Mouse (Mus musculus) heart, postnatal 36 days (tissue): ENCODE measurements around the gene Cdc14b. TPM values are rescaled to one million over a fixed set of nuclear protein-coding genes. Genes with fewer than 3 reads are reported as not detected.

Source experiments
- total RNA-seq, 2 experiments: library from RNA; stranded (reverse); gene quantifications; 2 replicates each; pipeline ENCODE4 v1.2.3; 2021

The Cdc14b gene
- total RNA-seq, 2 experiments from 2014 or later, result 8.2 to 9.0 TPM

Other genes starting within 250 kb of the Cdc14b start
- gene Hsd17b3, start 186.1 kb downstream of the Cdc14b start, total RNA-seq, result not detected
- 1 to 10 TPM; 2.1 to 2.5 TPM for gene Slc35d2, start 145.9 kb downstream of the Cdc14b start, total RNA-seq
- 10 to 100 TPM; 20.9 to 22.8 TPM for gene Zfp367, start 122.1 kb downstream of the Cdc14b start, total RNA-seq
- 10 to 100 TPM; 48.7 to 51.1 TPM for gene Habp4, start 113.5 kb downstream of the Cdc14b start, total RNA-seq
- 10 to 100 TPM; 65.5 to 68.2 TPM for gene Aaed1, start 37.4 kb upstream of the Cdc14b start, total RNA-seq
- 100 to 1,000 TPM; 280 to 282 TPM for gene Ctsl, start 95.6 kb upstream of the Cdc14b start, total RNA-seq
- gene Cdk20, start 157.0 kb upstream of the Cdc14b start, total RNA-seq, result 1 to 10 TPM; 2.2 to 2.7 TPM
- gene Fam240b, start 222.5 kb upstream of the Cdc14b start, total RNA-seq, result not detected